Mouse (Mus musculus) CH12.LX (cell line): ENCODE data around the gene Mbd5. TPM values are rescaled to one million over a fixed set of nuclear protein-coding genes. Genes with fewer than 3 reads are reported as not detected.

Source experiments
- DNase-seq: peaks from one replicate; pipeline ENCODE4 v3.0.0-alpha.2; 2013; ENCODE audit errors: extremely low read depth
- H3K27ac ChIP-seq: 2 replicates; pipeline ENCODE4 v1.5.1; 2012; ENCODE audit warnings: low read depth, mild to moderate bottlenecking, control low read depth, moderate library complexity; ENCODE audit not compliant: insufficient read depth
- H3K27me3 ChIP-seq: replicated peaks from 2 replicates; pipeline ENCODE3; 2012; ENCODE audit warnings: inconsistent platforms
- H3K36me3 ChIP-seq, 2 experiments: replicated peaks in 1 of 2; 2 replicates each; pipeline versions ENCODE3 to v1.6.1; 2012; ENCODE audit warnings: inconsistent platforms in 1 of 2, low read length in 1 of 2, mild to moderate bottlenecking in 1 of 2, mixed read lengths in 1 of 2, moderate library complexity in 1 of 2; ENCODE audit not compliant: control insufficient read depth in 1 of 2, insufficient read depth in 1 of 2
- H3K4me1 ChIP-seq, 2 experiments: 2 replicates each; pipeline ENCODE4 v1.6.1; 2012; ENCODE audit warnings: inconsistent platforms in 1 of 2, moderate library complexity in 1 of 2; ENCODE audit not compliant: insufficient read depth in 2 of 2, control insufficient read depth in 1 of 2
- H3K4me2 ChIP-seq: 2 replicates; pipeline ENCODE4 v1.6.1; 2012; ENCODE audit warnings: low read depth, mild to moderate bottlenecking, control low read depth; ENCODE audit not compliant: poor library complexity, insufficient read depth, severe bottlenecking
- H3K4me3 ChIP-seq, 3 experiments: fragments of 150-350 bp in 1 of 3; sonication (generic) in 1 of 3; replicated peaks in 1 of 3; 2 replicates each; pipeline versions ENCODE3 to v1.5.1; 2011 to 2012; ENCODE audit warnings: low read depth in 2 of 3, low read length in 2 of 3, mild to moderate bottlenecking in 2 of 3, moderate library complexity in 2 of 3, control low read depth in 1 of 3, improper control_type of control experiment in 1 of 3, inconsistent platforms in 1 of 3, mixed read lengths in 1 of 3; ENCODE audit not compliant: poor library complexity in 1 of 3
- H3K79me2 ChIP-seq: replicated peaks from 2 replicates; pipeline ENCODE4 v1.6.1; 2012; ENCODE audit warnings: mild to moderate bottlenecking, moderate library complexity; ENCODE audit not compliant: control insufficient read depth, poor library complexity, insufficient read depth, severe bottlenecking; ENCODE audit errors: extremely low read depth
- H3K9ac ChIP-seq: 2 replicates; pipeline ENCODE4 v1.6.1; 2012; ENCODE audit warnings: low read depth, mild to moderate bottlenecking, control low read depth, moderate library complexity; ENCODE audit not compliant: insufficient read depth
- H3K9me3 ChIP-seq: replicated peaks from 2 replicates; pipeline ENCODE3; 2012; ENCODE audit warnings: low read length, inconsistent platforms, mixed read lengths
- BHLHE40 ChIP-seq: IDR thresholded peaks from 2 replicates; pipeline ENCODE4 v1.6.1; 2011; ENCODE audit warnings: mild to moderate bottlenecking, low read depth, low read length, improper control_type of control experiment
- CHD1 ChIP-seq: IDR thresholded peaks from 2 replicates; pipeline ENCODE4 v1.6.1; 2012; ENCODE audit warnings: low read depth, low read length, improper control_type of control experiment, inconsistent platforms
- CHD2 ChIP-seq: IDR thresholded peaks from 2 replicates; pipeline ENCODE4 v1.6.1; 2011; ENCODE audit warnings: low read length, improper control_type of control experiment
- E2F4 ChIP-seq: IDR thresholded peaks from 2 replicates; pipeline ENCODE4 v1.6.1; 2011; ENCODE audit warnings: low read depth, low read length, improper control_type of control experiment; ENCODE audit not compliant: insufficient replicate concordance
- ELF1 ChIP-seq: IDR thresholded peaks from 2 replicates; pipeline ENCODE4 v1.6.1; 2014; ENCODE audit warnings: low read depth, mild to moderate bottlenecking, inconsistent platforms, low read length, improper control_type of control experiment
- EP300 ChIP-seq: IDR thresholded peaks from 2 replicates; pipeline ENCODE4 v1.6.1; 2011; ENCODE audit warnings: low read length, improper control_type of control experiment
- ETS1 ChIP-seq: conservative IDR thresholded peaks from 2 replicates; pipeline ENCODE4 v1.6.1; 2012; ENCODE audit warnings: low read depth, mild to moderate bottlenecking, inconsistent platforms, low read length, improper control_type of control experiment, moderate library complexity
- GABPA ChIP-seq: IDR thresholded peaks from 2 replicates; pipeline ENCODE4 v1.6.1; 2012; ENCODE audit warnings: low read depth, low read length, improper control_type of control experiment, inconsistent platforms; ENCODE audit not compliant: insufficient replicate concordance
- HCFC1 ChIP-seq: IDR thresholded peaks from 2 replicates; pipeline ENCODE4 v1.6.1; 2012; ENCODE audit warnings: low read depth, mild to moderate bottlenecking, inconsistent platforms, low read length, improper control_type of control experiment
- IRF4 ChIP-seq: IDR thresholded peaks from 2 replicates; pipeline ENCODE4 v1.6.1; 2014; ENCODE audit warnings: low read depth, mild to moderate bottlenecking, inconsistent platforms, low read length, improper control_type of control experiment
- MAX ChIP-seq: IDR thresholded peaks from 2 replicates; pipeline ENCODE4 v1.6.1; 2011; ENCODE audit warnings: low read length, improper control_type of control experiment
- MEF2A ChIP-seq: IDR thresholded peaks from 2 replicates; pipeline ENCODE4 v1.6.1; 2014; ENCODE audit warnings: low read depth, mild to moderate bottlenecking, inconsistent platforms, low read length, improper control_type of control experiment, borderline replicate concordance
- MXI1 ChIP-seq: IDR thresholded peaks from 2 replicates; pipeline ENCODE4 v1.6.1; 2011; ENCODE audit warnings: mild to moderate bottlenecking, low read depth, low read length, improper control_type of control experiment
- NELFE ChIP-seq: IDR thresholded peaks from 2 replicates; pipeline ENCODE4 v1.6.1; 2011; ENCODE audit warnings: low read depth, low read length, improper control_type of control experiment
- NRF1 ChIP-seq: IDR thresholded peaks from 2 replicates; pipeline ENCODE4 v1.6.1; 2014; ENCODE audit warnings: low read depth, mild to moderate bottlenecking, inconsistent platforms, low read length, improper control_type of control experiment, moderate library complexity
- PAX5 ChIP-seq: IDR thresholded peaks from 2 replicates; pipeline ENCODE4 v1.6.1; 2012; ENCODE audit warnings: low read length, inconsistent platforms, mixed read lengths
- POLR2A ChIP-seq: IDR thresholded peaks from 2 replicates; pipeline ENCODE4 v1.6.1; 2011; ENCODE audit warnings: low read depth, mild to moderate bottlenecking, improper control_type of control experiment, low read length
- POLR2AphosphoS2 ChIP-seq: IDR thresholded peaks from 2 replicates; pipeline ENCODE4 v1.6.1; 2011; ENCODE audit warnings: low read depth, low read length, improper control_type of control experiment
- RAD21 ChIP-seq: IDR thresholded peaks from 2 replicates; pipeline ENCODE4 v1.6.1; 2011; ENCODE audit warnings: low read depth, mild to moderate bottlenecking, low read length, improper control_type of control experiment, moderate library complexity
- RCOR1 ChIP-seq: conservative IDR thresholded peaks from 2 replicates; pipeline ENCODE4 v1.6.1; 2012; ENCODE audit warnings: low read depth, mild to moderate bottlenecking, inconsistent platforms, low read length, improper control_type of control experiment
- SIN3A ChIP-seq: IDR thresholded peaks from 2 replicates; pipeline ENCODE4 v1.6.1; 2012; ENCODE audit warnings: low read length, improper control_type of control experiment, inconsistent platforms
- SMC3 ChIP-seq: IDR thresholded peaks from 2 replicates; pipeline ENCODE4 v1.6.1; 2011; ENCODE audit warnings: low read depth, low read length, improper control_type of control experiment
- TCF12 ChIP-seq: IDR thresholded peaks from 2 replicates; pipeline ENCODE4 v1.6.1; 2014; ENCODE audit warnings: low read depth, mild to moderate bottlenecking, inconsistent platforms, low read length, improper control_type of control experiment
- UBTF ChIP-seq: IDR thresholded peaks from 2 replicates; pipeline ENCODE4 v1.6.1; 2012; ENCODE audit warnings: low read depth, mild to moderate bottlenecking, inconsistent platforms, low read length, improper control_type of control experiment, moderate library complexity
- USF1 ChIP-seq: IDR thresholded peaks from 2 replicates; pipeline ENCODE4 v1.6.1; 2014; ENCODE audit warnings: low read depth, mild to moderate bottlenecking, inconsistent platforms, low read length, improper control_type of control experiment
- ZC3H11A ChIP-seq: IDR thresholded peaks from 2 replicates; pipeline ENCODE4 v1.6.1; 2012; ENCODE audit warnings: low read depth, mild to moderate bottlenecking, inconsistent platforms, low read length, improper control_type of control experiment
- ZKSCAN1 ChIP-seq: IDR thresholded peaks from 2 replicates; pipeline ENCODE4 v1.6.1; 2012; ENCODE audit warnings: low read depth, inconsistent platforms, low read length, improper control_type of control experiment, borderline replicate concordance
- ZMIZ1 ChIP-seq: IDR thresholded peaks from 2 replicates; pipeline ENCODE4 v1.6.1; 2012; ENCODE audit warnings: low read depth, mild to moderate bottlenecking, inconsistent platforms, low read length, improper control_type of control experiment
- dilution Hi-C: fragments of 300-500 bp; cut with MboI; formaldehyde crosslinking; loops from 2 replicates; pipeline ENCODE4 v1.14.3; 2020; ENCODE audit warnings: low sequenced_read_pairs; ENCODE audit not compliant: extremely low pct_unique_long_range_greater_than_20kb, extremely low pct_ligation_motif_present
- in situ Hi-C: fragments of 300-500 bp; cut with MboI; formaldehyde crosslinking; loops from 3 replicates; pipeline ENCODE4 v1.14.3; 2019; ENCODE audit warnings: low sequenced_read_pairs, low pct_ligation_motif_present, low pct_unique_long_range_greater_than_20kb, mixed read lengths
- polyA plus RNA-seq: library from polyadenylated mRNA; unstranded; fragments of >175 nt; gene quantifications from 2 replicates; pipeline ENCODE4 v1.2.1, GENCODE M21; 2012; ENCODE audit warnings: low read depth; ENCODE audit not compliant: insufficient read length
- total RNA-seq, 2 experiments: library from RNA; depleted of rRNA; stranded (reverse); fragments of 300-350 nt in 1 of 2; fragments of >200 nt in 1 of 2; gene quantifications; 2 replicates each; pipeline ENCODE4 v1.2.3; 2012 to 2014

Gene Mbd5
- total and polyA plus RNA-seq, 3 experiments = 2.8 to 6.3 (median 5.8) TPM

GRCm38 (mm10) chr2:49040481-49040880 is 91.2 kb downstream of the Mbd5 start:
- Histone ChIP-seq H3K4me2 (no peak overlapping the region), H3K27me3 (no peaks in the 10 kb centered on the region), H3K79me2 (0 out of 2 replicates have a peak, but pooled peaks cover 3% of the 10 kb centered on the region), H3K9ac (no peak overlapping the region), H3K36me3 (peaks cover 0 to 2% of the 10 kb centered on the region in 2 experiments), H3K4me1 (no peaks in the 10 kb centered on the region), H3K9me3 (peaks cover 8% of the 10 kb centered on the region), H3K27ac (no peak overlapping the region), H3K4me3 (no peak overlapping the region)
- in situ Hi-C loops (no loop called here), dilution Hi-C loops (no loop called here)
- TF ChIP-seq IRF4 (no peak), MXI1 (no peak), NELFE (no peak), POLR2AphosphoS2 (no peak), USF1 (no peak), SIN3A (no peak), ZC3H11A (no peak), ZKSCAN1 (no peak), ETS1 (no peak), MAX (no peak), CHD1 (no peak), MEF2A (no peak), CHD2 (no peak), HCFC1 (no peak), RAD21 (no peak), UBTF (no peak), ELF1 (no peak), E2F4 (no peak), GABPA (no peak), SMC3 (no peak)
- no peak for DNase-seq

DNA sequence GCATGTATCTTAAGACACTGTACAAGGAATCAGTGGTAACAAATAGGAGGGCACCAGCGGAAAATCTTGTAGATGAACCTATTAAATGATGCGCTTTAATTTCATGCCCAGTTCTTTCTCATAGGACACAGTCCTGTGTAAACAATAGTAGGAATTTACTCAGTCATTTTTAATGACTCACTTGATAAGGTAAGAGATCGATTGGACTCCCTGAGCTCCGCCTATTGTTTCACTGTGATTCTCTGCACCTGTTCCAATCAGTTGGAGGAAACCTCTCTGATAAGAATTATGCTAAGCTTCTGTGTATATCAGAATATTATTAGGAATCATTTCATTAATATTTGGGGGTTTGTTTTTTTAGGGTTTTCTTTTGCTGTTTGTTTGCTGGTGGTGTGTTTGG is 100.7 kb downstream of the Mbd5 start:
- Histone ChIP-seq H3K79me2 (no peaks in the 10 kb centered on the region), H3K9me3 (no peaks in the 10 kb centered on the region), H3K4me3 (no peak overlapping the region), H3K27ac (no peak overlapping the region), H3K36me3 (no peaks in the 10 kb centered on the region), H3K9ac (no peak overlapping the region), H3K27me3 (no peaks in the 10 kb centered on the region), H3K4me2 (no peak overlapping the region), H3K4me1 (no peaks in the 10 kb centered on the region)
- TF ChIP-seq IRF4 = no peak
- no peak for TF ChIP-seq MAX
- no peak for TF ChIP-seq POLR2AphosphoS2
- TF ChIP-seq ZKSCAN1 = no peak
- TF ChIP-seq SIN3A = no peak
- TF ChIP-seq ZMIZ1 = no peak
- TF ChIP-seq TCF12 = no peak
- TF ChIP-seq CHD1 = no peak
- TF ChIP-seq NRF1 = no peak
- TF ChIP-seq MEF2A = no peak
- no peak for TF ChIP-seq ETS1
- TF ChIP-seq RCOR1 = no peak
- TF ChIP-seq EP300 = no peak
- no peak for TF ChIP-seq PAX5
- no peak for TF ChIP-seq POLR2A
- no peak for TF ChIP-seq BHLHE40
- in situ Hi-C loops (no loop called here), dilution Hi-C loops (no loop called here)
- no peak for DNase-seq
